ENCODE assay signal across 14 mouse cellular contexts in genomic region chr11:20987171-20987815, GRCm38 (mm10).
DNase-seq lines count a peak whose midpoint lies in the region; ATAC-seq and TF ChIP-seq lines count a peak whose summit lies in the region.
"Had no signal": no experiment of that assay in that cellular context is flagged by ENCODE, and none has a peak within 500 bp of the region (broad histone marks: within the 10 kb centered on the region; RNA-seq: fewer than 3 reads in every experiment).

No protein-coding gene starts in this region.

- no peak for TF ChIP-seq CTCF in kidney, adult 2 months (conservative IDR thresholded peaks at IDR 0.05; ENCODE audit: insufficient read depth, insufficient read length, low read depth, low read length)

- no peaks in the 10 kb centered on the region for H3K27me3 ChIP-seq in heart, embryonic 11.5 days (ENCODE audit: control insufficient read depth, insufficient read depth, low read length)
- no peaks in the 10 kb centered on the region for H3K27me3 ChIP-seq in hindbrain, embryonic 14.5 days (ENCODE audit: control insufficient read depth, insufficient read depth, low read length)
- no peaks in the 10 kb centered on the region for H3K27me3 ChIP-seq in kidney, adult 2 months (replicated peaks; ENCODE audit: control insufficient read depth, insufficient read depth, low read length)

- ATAC-seq in heart, embryonic 11.5 days (replicated peaks; ENCODE audit: insufficient number of reproducible peaks, low FRiP score, low TSS enrichment): no peak
- ATAC-seq in hindbrain, embryonic 14.5 days (ENCODE audit: low FRiP score): peak; percentile 83

- H3K27ac ChIP-seq in heart, embryonic 11.5 days (ENCODE audit: low read depth, low read length): no peak overlapping the region
- H3K27ac ChIP-seq in hindbrain, embryonic 14.5 days: peak overlapping the region; percentile 85
- no peak overlapping the region for H3K27ac ChIP-seq in kidney, adult 2 months (ENCODE audit: insufficient read depth, low read depth, low read length)
- H3K27ac ChIP-seq: kidney, postnatal 0 days; liver, embryonic 15.5 days had no signal

- no peaks in the 10 kb centered on the region for H3K36me3 ChIP-seq in heart, embryonic 11.5 days (ENCODE audit: control insufficient read depth, insufficient read depth, low read length)
- H3K36me3 ChIP-seq in hindbrain, embryonic 14.5 days (replicated peaks; ENCODE audit: control insufficient read depth, insufficient read depth): no peaks in the 10 kb centered on the region
- H3K36me3 ChIP-seq in kidney, adult 2 months (ENCODE audit: control insufficient read depth, insufficient read depth, low read length): no peaks in the 10 kb centered on the region
- H3K36me3 ChIP-seq: liver, embryonic 15.5 days had no signal

- no peak overlapping the region for H3K4me3 ChIP-seq in heart, embryonic 11.5 days (ENCODE audit: low read depth, low read length)
- H3K4me3 ChIP-seq in hindbrain, embryonic 14.5 days (replicated peaks; ENCODE audit: low read length): no peak overlapping the region
- no peak overlapping the region for H3K4me3 ChIP-seq in kidney, adult 2 months (ENCODE audit: insufficient read depth, low read depth, low read length)
- H3K4me3 ChIP-seq: erythroblast, embryonic 14.5 days; liver, embryonic 15.5 days had no signal

- no peak for TF ChIP-seq POLR2A in kidney, adult 2 months (IDR thresholded peaks at IDR 0.05; ENCODE audit: low read depth, low read length)

- H3K9me3 ChIP-seq in heart, embryonic 11.5 days (replicated peaks; ENCODE audit: control insufficient read depth, low read length): no peaks in the 10 kb centered on the region
- no peaks in the 10 kb centered on the region for H3K9me3 ChIP-seq in hindbrain, embryonic 14.5 days (ENCODE audit: control insufficient read depth, low read length)
- H3K9me3 ChIP-seq: liver, embryonic 15.5 days had no signal

- no peak overlapping the region for H3K9ac ChIP-seq in heart, embryonic 11.5 days (ENCODE audit: low read depth, low read length)
- no peak overlapping the region for H3K9ac ChIP-seq in hindbrain, embryonic 14.5 days
- H3K9ac ChIP-seq: liver, embryonic 15.5 days had no signal

- H3K4me1 ChIP-seq in heart, embryonic 11.5 days (ENCODE audit: control insufficient read depth, insufficient read depth, low read length): peaks cover 8% of the 10 kb centered on the region
- peaks cover 31% of the 10 kb centered on the region for H3K4me1 ChIP-seq in hindbrain, embryonic 14.5 days (replicated peaks; ENCODE audit: control insufficient read depth, insufficient read depth, low read length)
- 0 out of 2 replicates have a peak, but pooled peaks cover 3% of the 10 kb centered on the region for H3K4me1 ChIP-seq in kidney, adult 2 months (ENCODE audit: control insufficient read depth, insufficient read depth, low read length)

- H3K4me2 ChIP-seq in heart, embryonic 11.5 days: no peak overlapping the region
- H3K4me2 ChIP-seq in hindbrain, embryonic 14.5 days (replicated peaks): peak overlapping the region; percentile 33
- H3K4me2 ChIP-seq: liver, embryonic 15.5 days had no signal

- WGBS in heart, embryonic 11.5 days (ENCODE audit: insufficient replicate concordance): 78% methylated on average over 5 of the region's 5 CpGs
- 37% methylated on average over 5 of the region's 5 CpGs for WGBS in hindbrain, embryonic 14.5 days
- 85% methylated on average over 5 of the region's 5 CpGs for WGBS in kidney, adult 2 months

- DNase-seq in heart, adult 11 months: peak; percentile 44
- peak; percentile 67 for DNase-seq in brain, adult 2 months (ENCODE audit: low read depth, low spot score)
- peak; percentile 54 to 78 for DNase-seq in cerebellum, postnatal 14 days
- DNase-seq in hindbrain, embryonic 14.5 days (ENCODE audit: low spot score): no peak
- DNase-seq in kidney, adult 2 months: no peak
- DNase-seq in yolk sac, embryonic 10.5 days (ENCODE audit: low spot score): no peak
- DNase-seq in left cerebral cortex, adult 8-10 months (ENCODE audit: low spot score in 2 of 2): no peak
- DNase-seq: adrenal gland, adult 2 months; heart, adult 18-20 months; thymus, postnatal 36 days had no signal

Comparison
In these comparisons a context has a peak if more than half of its experiments do, and no peak if none do; other contexts are left out.
1. DNase-seq: peak in heart, adult 11 months (single experiment), brain, adult 2 months (single experiment) and cerebellum, postnatal 14 days (2 of 2); none in hindbrain, embryonic 14.5 days (single experiment), kidney, adult 2 months (single experiment), yolk sac, embryonic 10.5 days (single experiment) and left cerebral cortex, adult 8-10 months (0 of 2).